Mouse (Mus musculus) MEL (cell line): ENCODE results near the gene Serpina3m. TPM values are rescaled to one million over a fixed set of nuclear protein-coding genes. Genes with fewer than 3 reads are reported as not detected.

ENCODE experiments used
- DNase-seq: peaks from one replicate; pipeline ENCODE4 v3.0.0; 2011; ENCODE audit warnings: low read depth, low spot score
- H3K27ac ChIP-seq: 2 replicates; pipeline ENCODE4 v1.5.1; 2012; ENCODE audit warnings: low read depth, mild to moderate bottlenecking, control low read depth, low read length, moderate library complexity; ENCODE audit not compliant: control insufficient read depth
- H3K27me3 ChIP-seq, 2 experiments: fragments of 150-350 bp in 1 of 2; sonication (generic) in 1 of 2; 2 replicates each; pipeline ENCODE4 v1.6.1; 2012; ENCODE audit warnings: low read length in 2 of 2, mild to moderate bottlenecking in 2 of 2, improper control_type of control experiment in 1 of 2, moderate library complexity in 1 of 2; ENCODE audit not compliant: insufficient read depth in 2 of 2, control insufficient read depth in 1 of 2
- H3K36me3 ChIP-seq, 2 experiments: 2 replicates each; pipeline ENCODE4 v1.6.1; 2012 to 2014; ENCODE audit warnings: low read length in 2 of 2, improper control_type of control experiment in 1 of 2, inconsistent platforms in 1 of 2, mild to moderate bottlenecking in 1 of 2; ENCODE audit not compliant: insufficient read depth in 2 of 2, control insufficient read depth in 1 of 2
- H3K4me1 ChIP-seq, 2 experiments: fragments of 150-350 bp in 1 of 2; sonication (generic) in 1 of 2; 2 replicates each; pipeline ENCODE4 v1.6.1; 2012; ENCODE audit warnings: low read length in 2 of 2, improper control_type of control experiment in 1 of 2, mild to moderate bottlenecking in 1 of 2; ENCODE audit not compliant: insufficient read depth in 2 of 2, control insufficient read depth in 1 of 2
- H3K4me3 ChIP-seq, 2 experiments: fragments of 150-350 bp in 1 of 2; sonication (generic) in 1 of 2; 2 replicates each; pipeline ENCODE4 v1.5.1; 2012; ENCODE audit warnings: low read depth in 2 of 2, low read length in 2 of 2, mild to moderate bottlenecking in 2 of 2, moderate library complexity in 2 of 2, control low read depth in 1 of 2, improper control_type of control experiment in 1 of 2; ENCODE audit not compliant: control insufficient read depth in 1 of 2, insufficient read depth in 1 of 2
- H3K79me2 ChIP-seq: 2 replicates; pipeline ENCODE4 v1.6.1; 2012; ENCODE audit warnings: mild to moderate bottlenecking, low read length, moderate library complexity; ENCODE audit not compliant: control insufficient read depth, poor library complexity, insufficient read depth
- H3K9ac ChIP-seq: 2 replicates; pipeline ENCODE4 v1.6.1; 2012; ENCODE audit warnings: low read depth, mild to moderate bottlenecking, control low read depth, low read length, moderate library complexity; ENCODE audit not compliant: control insufficient read depth, poor library complexity, severe bottlenecking
- H3K9me3 ChIP-seq: fragments of 150-350 bp; sonication (generic); replicated peaks from 2 replicates; pipeline ENCODE4 v1.6.1; 2012; ENCODE audit warnings: mild to moderate bottlenecking, low read length, improper control_type of control experiment, moderate library complexity; ENCODE audit not compliant: insufficient read depth
- CHD2 ChIP-seq: IDR thresholded peaks from 2 replicates; pipeline ENCODE4 v1.6.1; 2011; ENCODE audit warnings: low read length, improper control_type of control experiment
- CTCF ChIP-seq, 3 experiments: IDR thresholded peaks in 2 of 3; conservative IDR thresholded peaks in 1 of 3; 2 replicates each; pipeline ENCODE4 v1.5.1; 2011 to 2012; ENCODE audit warnings: low read length in 3 of 3, low read depth in 2 of 3, mild to moderate bottlenecking in 2 of 3, improper control_type of control experiment in 1 of 3, inconsistent platforms in 1 of 3, mixed read lengths in 1 of 3, moderate library complexity in 1 of 3; ENCODE audit not compliant: control insufficient read depth in 1 of 3, insufficient read depth in 1 of 3, poor library complexity in 1 of 3, severe bottlenecking in 1 of 3
- EP300 ChIP-seq, 2 experiments: IDR thresholded peaks; 2 replicates each; pipeline ENCODE4 v1.6.1; 2011; ENCODE audit warnings: improper control_type of control experiment in 2 of 2, low read length in 2 of 2, low read depth in 1 of 2, mild to moderate bottlenecking in 1 of 2
- ETS1 ChIP-seq: IDR thresholded peaks from 2 replicates; pipeline ENCODE4 v1.6.1; 2012; ENCODE audit warnings: low read depth, mild to moderate bottlenecking, inconsistent platforms, low read length, improper control_type of control experiment, moderate library complexity
- HCFC1 ChIP-seq: IDR thresholded peaks from 2 replicates; pipeline ENCODE4 v1.6.1; 2012; ENCODE audit warnings: low read depth, mild to moderate bottlenecking, inconsistent platforms, low read length, improper control_type of control experiment, moderate library complexity
- KAT2A ChIP-seq: conservative IDR thresholded peaks from 2 replicates; pipeline ENCODE4 v1.6.1; 2012; ENCODE audit warnings: low read depth, low read length, improper control_type of control experiment, inconsistent platforms
- MAFK ChIP-seq: IDR thresholded peaks from 2 replicates; pipeline ENCODE4 v1.6.1; 2011; ENCODE audit warnings: low read depth, mild to moderate bottlenecking, low read length, improper control_type of control experiment, borderline replicate concordance
- MEF2A ChIP-seq: IDR thresholded peaks from 2 replicates; pipeline ENCODE4 v1.6.1; 2014; ENCODE audit warnings: low read depth, mild to moderate bottlenecking, inconsistent platforms, low read length, improper control_type of control experiment; ENCODE audit not compliant: poor library complexity, insufficient replicate concordance, severe bottlenecking; ENCODE audit errors: extremely low read depth
- MYB ChIP-seq: IDR thresholded peaks from 2 replicates; pipeline ENCODE4 v1.6.1; 2011; ENCODE audit warnings: mild to moderate bottlenecking, low read depth, low read length, improper control_type of control experiment
- NRF1 ChIP-seq: IDR thresholded peaks from 2 replicates; pipeline ENCODE4 v1.6.1; 2014; ENCODE audit warnings: low read depth, mild to moderate bottlenecking, inconsistent platforms, low read length, improper control_type of control experiment, moderate library complexity; ENCODE audit not compliant: poor library complexity, insufficient read depth, severe bottlenecking
- POLR2AphosphoS5 ChIP-seq: IDR thresholded peaks from 2 replicates; pipeline ENCODE4 v1.6.1; 2012; ENCODE audit warnings: low read depth, borderline replicate concordance, mild to moderate bottlenecking, inconsistent platforms, low read length, moderate library complexity, mixed read lengths
- RAD21 ChIP-seq: IDR thresholded peaks from 2 replicates; pipeline ENCODE4 v1.6.1; 2011; ENCODE audit warnings: mild to moderate bottlenecking, low read depth, low read length, improper control_type of control experiment
- RCOR1 ChIP-seq: IDR thresholded peaks from 2 replicates; pipeline ENCODE4 v1.6.1; 2012; ENCODE audit warnings: low read depth, mild to moderate bottlenecking, inconsistent platforms, low read length, improper control_type of control experiment
- SIN3A ChIP-seq: IDR thresholded peaks from 2 replicates; pipeline ENCODE4 v1.6.1; 2012; ENCODE audit warnings: low read length, improper control_type of control experiment, inconsistent platforms
- SMC3 ChIP-seq: IDR thresholded peaks from 2 replicates; pipeline ENCODE4 v1.6.1; 2011; ENCODE audit warnings: low read depth, low read length, improper control_type of control experiment
- USF2 ChIP-seq, 2 experiments: IDR thresholded peaks; 2 replicates each; pipeline ENCODE4 v1.6.1; 2011 to 2012; ENCODE audit warnings: improper control_type of control experiment in 2 of 2, low read length in 2 of 2, borderline replicate concordance in 1 of 2, inconsistent platforms in 1 of 2, low read depth in 1 of 2, mild to moderate bottlenecking in 1 of 2; ENCODE audit not compliant: insufficient read depth in 1 of 2
- ZC3H11A ChIP-seq: IDR thresholded peaks from 2 replicates; pipeline ENCODE4 v1.6.1; 2012; ENCODE audit warnings: low read depth, mild to moderate bottlenecking, inconsistent platforms, low read length, improper control_type of control experiment
- ZKSCAN1 ChIP-seq: IDR thresholded peaks from 2 replicates; pipeline ENCODE4 v1.6.1; 2012; ENCODE audit warnings: low read depth, mild to moderate bottlenecking, inconsistent platforms, low read length, improper control_type of control experiment, moderate library complexity
- ZMIZ1 ChIP-seq: IDR thresholded peaks from 2 replicates; pipeline ENCODE4 v1.6.1; 2012; ENCODE audit warnings: low read depth, mild to moderate bottlenecking, inconsistent platforms, low read length, improper control_type of control experiment, moderate library complexity
- ZNF384 ChIP-seq: IDR thresholded peaks from 2 replicates; pipeline ENCODE4 v1.6.1; 2012; ENCODE audit warnings: low read depth, mild to moderate bottlenecking, inconsistent platforms, low read length, improper control_type of control experiment
- polyA plus RNA-seq, 2 experiments: library from polyadenylated mRNA; stranded (reverse) in 1 of 2; unstranded in 1 of 2; fragments of >175 nt in 1 of 2; fragments of >200 nt in 1 of 2; gene quantifications; 2 replicates each; pipeline versions ENCODE4 v1.2.1 to v1.2.4; 2012; ENCODE audit warnings: low replicate concordance in 2 of 2, low read depth in 1 of 2; ENCODE audit not compliant: insufficient read length in 2 of 2, insufficient read depth in 1 of 2, missing spikeins in 1 of 2
- total RNA-seq: library from RNA; depleted of rRNA; stranded (reverse); fragments of 300-350 nt; gene quantifications from 2 replicates; pipeline ENCODE4 v1.2.3, GENCODE M21; 2012

The Serpina3m gene
- total and polyA plus RNA-seq, 3 experiments = not detected

- no peaks in the 10 kb centered on the region for H3K36me3 ChIP-seq
- no peaks in the 10 kb centered on the region for H3K4me1 ChIP-seq
- no peaks in the 10 kb centered on the region for H3K9me3 ChIP-seq
- no peaks in the 10 kb centered on the region for H3K79me2 ChIP-seq
- no peak overlapping the region for H3K27ac ChIP-seq
- no peak overlapping the region for H3K4me3 ChIP-seq
- H3K27me3 ChIP-seq = no peaks in the 10 kb centered on the region
- TF ChIP-seq NRF1 (no peak), MEF2A (no peak), MAFK (no peak), POLR2AphosphoS5 (no peak), ZMIZ1 (no peak), ZNF384 (no peak), CHD2 (no peak), SMC3 (no peak), EP300 (IDR thresholded peaks at IDR 0.05; ENCODE audit: low read depth in 1 of 2, low read length in 2 of 2) (no peak), HCFC1 (no peak), RCOR1 (no peak), USF2 (IDR thresholded peaks at IDR 0.05; ENCODE audit: borderline replicate concordance in 1 of 2, insufficient read depth in 1 of 2, low read depth in 1 of 2, low read length in 2 of 2) (no peak), ZKSCAN1 (no peak), RAD21 (no peak), MYB (no peak), SIN3A (no peak), KAT2A (no peak)
- DNase-seq = no peak
- no peak overlapping the region for H3K9ac ChIP-seq
Measured at GRCm38 (mm10) chr12:104433951-104434735, 95.9 kb downstream of the Serpina3m start.

- Histone ChIP-seq H3K9me3 (no peaks in the 10 kb centered on the region), H3K9ac (no peak overlapping the region), H3K27ac (no peak overlapping the region)
Measured at GRCm38 (mm10) chr12:104440087-104440760, 101.9 kb downstream of the Serpina3m start.

More at GRCm38 (mm10) chr12:104440087-104440760, 101.9 kb downstream of the Serpina3m start:
- DNase-seq = peak; percentile 13
- TF ChIP-seq SMC3 = peak; percentile 47
- TF ChIP-seq RAD21 = peak; percentile 62
- peak; percentile 48 to 84 (median 55) for TF ChIP-seq CTCF (IDR thresholded peaks at IDR 0.05 in 2 of 3, conservative IDR thresholded peaks at IDR 0.05 in 1 of 3; ENCODE audit: control insufficient read depth in 1 of 3, insufficient read depth in 1 of 3, low read depth in 2 of 3, low read length in 3 of 3, poor library complexity in 1 of 3, severe bottlenecking in 1 of 3)
- no peak for TF ChIP-seq ETS1
- peak; percentile 17; the same call in 1 of the 2 replicates for TF ChIP-seq ZC3H11A
- Histone ChIP-seq H3K4me3 (no peak overlapping the region), H3K4me1 (no peaks in the 10 kb centered on the region), H3K79me2 (no peaks in the 10 kb centered on the region), H3K36me3 (no peaks in the 10 kb centered on the region), H3K27me3 (no peaks in the 10 kb centered on the region)
